Mouse (Mus musculus) left cerebral cortex, adult 8-10 months (tissue): Measurements from ENCODE around the gene P2ry2. TPM values are rescaled to one million over a fixed set of nuclear protein-coding genes. Genes with fewer than 3 reads are reported as not detected.

Experiments used
- total RNA-seq, 4 experiments: library from RNA; stranded (reverse); gene quantifications; 2 replicates each; pipeline ENCODE4 v1.2.4; 2022

P2ry2 gene
- total RNA-seq, 4 experiments from 2014 or later = 1.1 to 1.6 (median 1.3) TPM

Other genes starting within 250 kb of the P2ry2 start
- 10 to 100 TPM; 16.7 to 18.9 (median 17.8) TPM for gene Relt, start 149.4 kb downstream of the P2ry2 start, total RNA-seq
- gene Arhgef17, start 80.8 kb downstream of the P2ry2 start, total RNA-seq = 100 to 1,000 TPM; 138 to 145 (median 141) TPM
- gene P2ry6, start 38.2 kb downstream of the P2ry2 start, total RNA-seq = 1 to 10 TPM; 2.0 to 7.4 (median 4.9) TPM
- gene Fchsd2, start 80.0 kb upstream of the P2ry2 start, total RNA-seq = 10 to 100 TPM; 44.1 to 47.7 (median 46.5) TPM